ENCODE assay signal across 14 mouse cellular contexts in genomic region chr6:52102179-52102578, GRCm38 (mm10). TPM values are rescaled to one million over a fixed set of nuclear protein-coding genes. Genes with fewer than 3 reads are reported as not detected.
DNase-seq lines count a peak whose midpoint lies in the region; TF ChIP-seq lines count a peak whose summit lies in the region.
"Had no signal": no experiment of that assay in that cellular context is flagged by ENCODE, and none has a peak within 500 bp of the region (broad histone marks: within the 10 kb centered on the region; RNA-seq: fewer than 3 reads in every experiment).

No protein-coding gene starts in this region.

- TF ChIP-seq CTCF in brain, embryonic 14.5 days (IDR thresholded peaks at IDR 0.05; ENCODE audit: borderline replicate concordance, extremely low read depth, insufficient read depth, insufficient read length), result no peak

- DNase-seq in kidney, postnatal 10 days, result peak; percentile 22
- DNase-seq in kidney, postnatal 36 days, result no peak
- peak; percentile 94 for DNase-seq in NIH3T3 (ENCODE audit: low read depth)
- peak; percentile 66 for DNase-seq in brain, embryonic 14.5 days (ENCODE audit: low read depth)
- peak; percentile 18 for DNase-seq in lung, postnatal 10 days
- DNase-seq in layer of hippocampus, adult 8-10 months (ENCODE audit: low spot score in 2 of 2), result no peak
- DNase-seq in B cell, adult 2 months, result no peak
- DNase-seq: cerebellum, adult 9-11 months; right cerebral cortex, postnatal 14 days had no signal

- TF ChIP-seq POLR2A in brain, embryonic 14.5 days (IDR thresholded peaks at IDR 0.05; ENCODE audit: borderline replicate concordance, extremely low read depth, insufficient read depth, insufficient read length, poor library complexity, severe bottlenecking), result no peak

RNA-seq across cellular contexts. Expression of gene Hoxa1, which starts 55.9 kb away (rescaled TPM):
- polyA plus RNA-seq in brain, embryonic 14.5 days (2012; rRNA removed), result 0.39 and 1.2 TPM in 2 replicates
- not detected for total RNA-seq in layer of hippocampus, adult 8-10 months (2022)
- total RNA-seq: left cerebral cortex, postnatal 36 days; monocyte, adult 5-6 weeks had no signal
- polyA plus RNA-seq: erythroblast, embryonic 14.5 days; G1E; inflammation-experienced regulatory T-cells, adult 6 months had no signal

Comparison
In these comparisons a context has a peak if more than half of its experiments do, and no peak if none do; other contexts are left out.
1. DNase-seq: peak in kidney, postnatal 10 days (single experiment), NIH3T3 (single experiment), brain, embryonic 14.5 days (single experiment) and lung, postnatal 10 days (single experiment); none in kidney, postnatal 36 days (0 of 2), layer of hippocampus, adult 8-10 months (0 of 2) and B cell, adult 2 months (0 of 2).